Mouse (Mus musculus): ENCODE results near the gene Lsm5. TPM values are rescaled to one million over a fixed set of nuclear protein-coding genes. Genes with fewer than 3 reads are reported as not detected.

The Lsm5 gene
- polyA plus RNA-seq, 1 experiment: 7.2 TPM

DNA sequence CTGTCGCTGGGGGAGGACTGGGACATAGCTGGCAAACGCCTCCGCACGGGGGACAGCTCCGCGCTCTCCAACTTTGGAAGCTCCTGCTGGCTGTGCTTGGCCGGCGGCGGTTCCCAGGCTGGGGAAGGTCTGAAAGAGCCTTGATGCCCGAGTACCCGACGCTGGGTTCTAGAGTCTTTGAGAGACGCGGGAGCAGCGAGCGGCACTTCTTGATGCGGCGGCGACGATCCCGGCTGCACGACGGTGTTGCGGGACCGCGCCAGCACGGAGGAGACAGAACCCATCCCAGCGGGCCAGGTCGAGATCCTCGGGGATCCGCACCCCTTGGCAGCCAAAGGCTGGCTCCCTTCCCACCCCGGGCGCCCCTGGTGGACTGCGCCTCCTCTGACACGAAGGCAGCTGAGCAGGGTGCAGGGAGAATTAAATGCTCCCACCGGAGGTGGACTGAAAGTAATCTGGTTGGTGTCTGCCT, 52.4 kb downstream of the Lsm5 start:
- H3K36me3 ChIP-seq (ENCODE audit: control insufficient read depth, insufficient read depth, low read length): no peaks in the 10 kb centered on the region
- no peak overlapping the region for H3K27ac ChIP-seq (ENCODE audit: insufficient read depth, low read depth, low read length)
- H3K27me3 ChIP-seq (replicated peaks; ENCODE audit: control insufficient read depth, insufficient read depth, low read length): peaks cover 5% of the 10 kb centered on the region; the same call in 1 of the 2 replicates
- no peaks in the 10 kb centered on the region for H3K4me1 ChIP-seq (ENCODE audit: control insufficient read depth, insufficient read depth, low read length)
- TF ChIP-seq CTCF (conservative IDR thresholded peaks at IDR 0.05; ENCODE audit: insufficient read depth, insufficient read length, low read depth, low read length) (no peak), POLR2A (IDR thresholded peaks at IDR 0.05; ENCODE audit: low read depth, low read length) (no peak)
- 2% methylated on average over 36 of the region's 36 CpGs for WGBS
- H3K4me3 ChIP-seq (ENCODE audit: insufficient read depth, low read depth, low read length): peak overlapping the region; percentile 8; the same call in 1 of the 2 replicates
- peak; percentile 2 for DNase-seq

Other genes starting within 250 kb of the Lsm5 start
- 0.76 and 0.94 TPM in 2 replicates for gene Pde1c, start 135.6 kb downstream of the Lsm5 start, polyA plus RNA-seq (2012; rRNA removed)
- 7.8 and 8.2 TPM in 2 replicates for gene Avl9, start 10.2 kb upstream of the Lsm5 start, polyA plus RNA-seq (2012; rRNA removed)
- gene Kbtbd2, start 93.1 kb upstream of the Lsm5 start, polyA plus RNA-seq (2012; rRNA removed): 7.2 and 9.2 TPM in 2 replicates
- 50.4 TPM in 2 replicates for gene Fkbp9, start 127.3 kb upstream of the Lsm5 start, polyA plus RNA-seq (2012; rRNA removed)
- 13.3 and 15.1 TPM in 2 replicates for gene Nt5c3, start 219.2 kb upstream of the Lsm5 start, polyA plus RNA-seq (2012; rRNA removed)
- 0.14 and 0.15 TPM in 2 replicates for gene Vmn1r4, start 219.3 kb upstream of the Lsm5 start, polyA plus RNA-seq (2012; rRNA removed)